Comparison of ENCODE assay signal across 10 mouse cellular contexts in the genomic region with DNA sequence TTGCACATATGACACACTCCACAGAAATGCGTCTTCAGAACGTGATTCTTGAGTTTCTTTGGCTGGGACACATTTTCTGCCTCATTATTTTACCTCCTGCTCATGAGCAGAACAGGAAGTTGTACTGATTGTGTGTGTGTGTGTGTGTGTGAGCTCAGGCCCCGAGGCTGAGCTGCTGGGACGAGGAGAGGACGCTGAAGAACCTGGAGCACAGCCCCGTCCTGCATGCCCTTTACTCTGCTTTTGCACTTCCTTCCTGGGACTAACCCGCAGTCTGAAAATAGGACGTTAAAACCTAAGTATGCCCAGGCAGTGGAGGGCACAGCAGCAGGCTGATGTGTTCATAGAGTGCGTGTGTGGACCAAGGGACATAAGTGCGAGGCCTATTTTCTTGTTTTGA. TPM values are rescaled to one million over a fixed set of nuclear protein-coding genes. Genes with fewer than 3 reads are reported as not detected.
DNase-seq lines count a peak whose midpoint lies in the region; ATAC-seq and TF ChIP-seq lines count a peak whose summit lies in the region.
"Had no signal": no experiment of that assay in that cellular context is flagged by ENCODE, and none has a peak within 500 bp of the region (broad histone marks: within the 10 kb centered on the region; RNA-seq: fewer than 3 reads in every experiment).

No protein-coding gene starts in this region.

- no peaks in the 10 kb centered on the region for H3K27me3 ChIP-seq in stomach, embryonic 14.5 days (ENCODE audit: control insufficient read depth, insufficient read depth, low read length)
- H3K27me3 ChIP-seq in stomach, postnatal 0 days (ENCODE audit: control insufficient read depth, insufficient read depth, low read length) = no peaks in the 10 kb centered on the region
- H3K27me3 ChIP-seq in hindbrain, embryonic 16.5 days (replicated peaks; ENCODE audit: control insufficient read depth, insufficient read depth, low read length) = no peaks in the 10 kb centered on the region
- H3K27me3 ChIP-seq: hindbrain, embryonic 12.5 days had no signal

- peak overlapping the region; percentile 40 for H3K4me3 ChIP-seq in gastrocnemius, adult 2 months
- H3K4me3 ChIP-seq in stomach, embryonic 14.5 days (ENCODE audit: low read depth, low read length) = no peak overlapping the region
- no peak overlapping the region for H3K4me3 ChIP-seq in stomach, postnatal 0 days (ENCODE audit: low read depth, low read length)
- H3K4me3 ChIP-seq in hindbrain, embryonic 16.5 days (ENCODE audit: low read length) = no peak overlapping the region
- H3K4me3 ChIP-seq: hindbrain, embryonic 12.5 days; myocyte had no signal

- WGBS in stomach, embryonic 14.5 days = 54% methylated on average over 10 of the region's 10 CpGs
- 47% methylated on average over 10 of the region's 10 CpGs for WGBS in stomach, postnatal 0 days
- WGBS in hindbrain, embryonic 16.5 days = 65% methylated on average over 10 of the region's 10 CpGs

- no peak for ATAC-seq in stomach, embryonic 14.5 days (ENCODE audit: insufficient number of reproducible peaks, insufficient read depth, low FRiP score, low read depth)
- no peak for ATAC-seq in stomach, postnatal 0 days (ENCODE audit: low FRiP score, low TSS enrichment)
- no peak for ATAC-seq in hindbrain, embryonic 16.5 days
- no peak for ATAC-seq in CD4-positive, CD25-positive, alpha-beta regulatory T cell, adult 4 months

- no peaks in the 10 kb centered on the region for H3K36me3 ChIP-seq in stomach, embryonic 14.5 days (ENCODE audit: control insufficient read depth, insufficient read depth, low read length)
- H3K36me3 ChIP-seq in stomach, postnatal 0 days (ENCODE audit: control insufficient read depth, insufficient read depth, low read length) = no peaks in the 10 kb centered on the region
- H3K36me3 ChIP-seq in hindbrain, embryonic 16.5 days (ENCODE audit: control insufficient read depth, insufficient read depth, low read length) = no peaks in the 10 kb centered on the region
- H3K36me3 ChIP-seq: hindbrain, embryonic 12.5 days had no signal

- peak; percentile 65 for DNase-seq in gastrocnemius, adult 2 months
- no peak for DNase-seq in gastrocnemius, postnatal 14 days
- no peak for DNase-seq in stomach, postnatal 0 days (ENCODE audit: low spot score)
- peak; percentile 44 for DNase-seq in kidney, postnatal 14 days
- DNase-seq in left cerebral cortex, adult 11 months (ENCODE audit: low spot score) = no peak

- H3K4me1 ChIP-seq in stomach, embryonic 14.5 days (ENCODE audit: control insufficient read depth, insufficient read depth, low read length) = peaks cover 3% of the 10 kb centered on the region; the same call in 1 of the 2 replicates
- no peaks in the 10 kb centered on the region for H3K4me1 ChIP-seq in stomach, postnatal 0 days (replicated peaks; ENCODE audit: control insufficient read depth, insufficient read depth)
- no peaks in the 10 kb centered on the region for H3K4me1 ChIP-seq in hindbrain, embryonic 16.5 days (ENCODE audit: control insufficient read depth, insufficient read depth, low read depth, low read length)
- H3K4me1 ChIP-seq: hindbrain, embryonic 12.5 days had no signal

- intact Hi-C loops in gastrocnemius, adult 2 months (cut with DNase I) = loop anchor here (5.0 kb wide), 2 partner anchors 32 to 43 kb away; partner anchors contain the start of gene Cped1
- intact Hi-C loops in gastrocnemius, postnatal 14 days (cut with DNase I; ENCODE audit: low total_unique reads) = no loop called here

- H3K27ac ChIP-seq in gastrocnemius, adult 2 months = peak overlapping the region; percentile 86
- H3K27ac ChIP-seq in stomach, embryonic 14.5 days (ENCODE audit: low read length) = 0 out of 2 replicates have a peak overlapping the region, but pooled peaks have one; percentile 27
- H3K27ac ChIP-seq in stomach, postnatal 0 days (replicated peaks) = no peak overlapping the region
- no peak overlapping the region for H3K27ac ChIP-seq in hindbrain, embryonic 16.5 days (ENCODE audit: low read depth, low read length)
- H3K27ac ChIP-seq: hindbrain, embryonic 12.5 days had no signal

- H3K4me2 ChIP-seq in stomach, embryonic 14.5 days (replicated peaks; ENCODE audit: low read depth, low read length) = no peak overlapping the region; the same call in 1 of the 2 replicates
- H3K4me2 ChIP-seq in stomach, postnatal 0 days (replicated peaks; ENCODE audit: low read depth) = no peak overlapping the region
- no peak overlapping the region for H3K4me2 ChIP-seq in hindbrain, embryonic 16.5 days (ENCODE audit: low read length)
- H3K4me2 ChIP-seq: hindbrain, embryonic 12.5 days had no signal

- TF ChIP-seq CTCF in gastrocnemius, adult 2 months (IDR thresholded peaks at IDR 0.05) = no peak
- no peak for TF ChIP-seq CTCF in stomach, postnatal 0 days (IDR thresholded peaks at IDR 0.05; ENCODE audit: low read depth)

- TF ChIP-seq EP300 in stomach, postnatal 0 days (optimal IDR thresholded peaks at IDR 0.05) = no peak

- no peak overlapping the region for H3K9ac ChIP-seq in stomach, embryonic 14.5 days (replicated peaks; ENCODE audit: low read depth, low read length)
- no peak overlapping the region for H3K9ac ChIP-seq in stomach, postnatal 0 days (ENCODE audit: low read length)
- no peak overlapping the region for H3K9ac ChIP-seq in hindbrain, embryonic 16.5 days (ENCODE audit: low read depth, low read length)
- H3K9ac ChIP-seq: hindbrain, embryonic 12.5 days had no signal

- H3K9me3 ChIP-seq in stomach, embryonic 14.5 days (ENCODE audit: control insufficient read depth, low read depth, low read length) = no peaks in the 10 kb centered on the region
- H3K9me3 ChIP-seq in stomach, postnatal 0 days (ENCODE audit: control insufficient read depth, low read length) = no peaks in the 10 kb centered on the region
- H3K9me3 ChIP-seq in hindbrain, embryonic 16.5 days (ENCODE audit: control insufficient read depth, low read length) = no peaks in the 10 kb centered on the region
- H3K9me3 ChIP-seq: hindbrain, embryonic 12.5 days had no signal

RNA-seq across cellular contexts. Expression of gene Cped1, which starts 33.9 kb away (rescaled TPM):
- total RNA-seq in gastrocnemius, adult 2 months (2021) = 10 to 100 TPM; 22.4 to 24.5 TPM
- 10 to 100 TPM; 15.6 to 16.3 TPM for total RNA-seq in gastrocnemius, postnatal 14 days (2021)
- 43.6 and 47.2 TPM in 2 replicates for polyA plus RNA-seq in stomach, embryonic 14.5 days (2014; fragmentation: Nextera tagmentation; extraction: Ambion mirVana)
- polyA plus RNA-seq in stomach, postnatal 0 days (2015; fragmentation: Nextera tagmentation; extraction: Ambion mirVana) = 10.4 and 10.7 TPM in 2 replicates
- 3.1 and 5.2 TPM in 2 replicates for polyA plus RNA-seq in hindbrain, embryonic 16.5 days (2015; fragmentation: Nextera tagmentation; extraction: Ambion mirVana)
- under 1 TPM in 1 of 2 experiments, not detected in 1; 0.15 TPM for polyA plus RNA-seq in CD4-positive, CD25-positive, alpha-beta regulatory T cell, adult 4 months (2017; shearing (Covaris generic))

Comparison
In these comparisons a context has a peak if more than half of its experiments do, and no peak if none do; other contexts are left out.
1. DNase-seq: peak in gastrocnemius, adult 2 months (single experiment) and kidney, postnatal 14 days (single experiment); none in gastrocnemius, postnatal 14 days (single experiment), stomach, postnatal 0 days (single experiment) and left cerebral cortex, adult 11 months (single experiment).
2. H3K27ac ChIP-seq: peak in gastrocnemius, adult 2 months (single experiment) and stomach, embryonic 14.5 days (single experiment); none in stomach, postnatal 0 days (single experiment) and hindbrain, embryonic 16.5 days (single experiment).